Mouse (Mus musculus): ENCODE results near the gene Tmcc3. TPM values are rescaled to one million over a fixed set of nuclear protein-coding genes. Genes with fewer than 3 reads are reported as not detected.

Tmcc3 gene
- total RNA-seq, 2 experiments from 2014 or later, result 0.34 to 0.38 TPM

DNA sequence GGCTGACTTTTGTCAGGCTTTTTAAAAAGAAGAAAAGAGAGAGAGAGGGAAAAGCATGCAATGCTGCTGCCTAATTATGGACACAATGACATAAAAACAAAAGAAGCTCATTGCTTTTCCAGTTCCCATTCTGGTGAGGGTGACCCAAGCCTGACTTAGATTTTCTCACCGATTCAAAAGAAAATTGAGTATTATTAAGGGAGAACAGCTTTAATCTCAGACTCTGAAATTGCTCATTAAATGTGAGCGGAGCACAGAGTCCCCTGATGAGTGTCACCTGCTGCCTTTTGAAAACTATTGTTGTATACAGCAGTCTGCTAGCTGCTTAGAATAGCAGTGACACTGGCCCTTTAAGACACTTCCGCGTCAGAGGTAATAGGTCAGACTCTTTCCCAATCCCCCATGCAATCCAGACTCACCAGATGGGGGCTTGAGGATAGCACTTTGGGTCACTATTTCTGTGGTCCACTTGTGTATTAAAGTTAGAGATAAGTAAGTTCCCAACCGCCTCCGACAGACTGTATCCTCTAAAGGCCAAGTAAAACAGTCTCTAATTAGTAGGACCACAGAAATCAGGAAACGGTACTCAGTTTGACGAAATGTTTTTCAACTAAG lies 185.2 kb downstream of the Tmcc3 start:
- ATAC-seq (replicated peaks; ENCODE audit: low FRiP score, poor library complexity, severe bottlenecking), result no peak

DNA sequence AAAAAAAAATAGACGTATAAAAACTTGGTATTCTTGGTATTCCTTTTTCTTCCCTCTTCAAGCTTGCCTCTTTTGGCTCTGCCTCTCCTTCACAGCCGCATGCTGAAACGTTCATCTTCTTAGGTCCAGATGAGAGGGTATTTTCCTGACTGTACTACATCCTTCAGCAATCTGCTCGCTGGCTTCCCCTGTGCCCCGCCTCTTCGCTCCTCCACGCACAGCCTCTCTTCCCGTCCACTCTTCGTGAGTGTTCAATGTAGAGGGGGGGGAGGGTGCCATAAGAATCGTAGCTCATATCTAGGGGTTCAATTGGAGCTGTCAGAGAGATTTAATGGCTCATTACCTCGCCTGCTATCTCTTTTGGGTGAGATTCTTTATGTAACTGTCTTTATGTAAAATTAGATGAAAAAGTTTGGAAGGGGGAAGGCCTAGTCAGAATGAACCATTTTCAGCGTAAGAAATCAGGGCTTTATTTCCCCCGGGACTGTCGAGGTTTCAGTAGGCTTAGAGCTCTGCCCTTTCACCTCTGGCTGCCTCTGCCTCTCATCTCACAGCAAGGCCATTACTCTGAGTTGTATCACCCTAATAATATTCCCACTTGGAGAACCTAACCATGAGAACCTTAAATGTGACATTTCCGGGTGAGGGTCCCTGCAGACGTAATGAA lies 188.6 kb downstream of the Tmcc3 start:
- no peak for ATAC-seq (replicated peaks; ENCODE audit: low FRiP score, poor library complexity, severe bottlenecking)

DNA sequence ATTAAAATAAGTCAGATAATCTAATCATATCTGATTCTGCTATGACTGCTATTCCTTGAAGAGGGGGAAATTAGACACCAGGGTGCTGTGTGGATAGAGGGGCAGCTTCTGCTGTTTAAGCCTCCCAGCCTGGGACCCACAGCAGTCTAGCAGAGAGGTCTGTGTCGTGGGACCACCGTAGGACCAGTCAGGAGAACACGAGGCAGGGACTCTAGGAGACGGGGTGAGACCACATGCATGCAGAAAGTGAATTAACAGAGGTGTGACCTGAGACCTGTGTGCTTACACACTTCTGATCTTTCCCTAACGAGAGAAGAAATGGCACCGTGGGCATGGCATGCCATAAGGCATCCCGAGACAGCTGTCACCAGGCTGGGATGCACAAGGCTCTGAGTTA lies 189.1 kb downstream of the Tmcc3 start:
- no peak for ATAC-seq (replicated peaks; ENCODE audit: low FRiP score, poor library complexity, severe bottlenecking)

DNA sequence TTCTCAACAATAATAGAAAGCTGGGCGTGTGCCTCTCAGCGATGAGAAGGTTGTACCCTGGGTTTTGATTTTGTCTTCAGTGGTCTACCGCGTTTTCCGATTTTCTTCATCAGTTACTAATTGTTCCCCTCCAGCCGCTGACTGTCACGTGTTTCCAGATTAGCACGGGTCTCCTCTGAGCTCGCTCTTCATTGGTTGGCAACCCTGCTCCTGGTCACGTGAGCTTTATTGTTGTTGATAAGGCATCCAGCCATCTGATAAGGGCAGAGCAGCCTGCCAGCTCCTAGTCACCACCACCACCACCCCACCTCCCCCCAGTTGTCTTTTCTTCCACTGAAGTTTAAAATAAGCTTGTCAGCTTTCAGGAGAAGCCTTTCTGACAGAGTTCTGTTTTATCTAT lies 190.0 kb downstream of the Tmcc3 start:
- ATAC-seq (replicated peaks; ENCODE audit: low FRiP score, poor library complexity, severe bottlenecking), result no peak

- no peak for ATAC-seq (replicated peaks; ENCODE audit: low FRiP score, poor library complexity, severe bottlenecking)
Measured at GRCm38 (mm10) chr10:94505248-94505772, 193.6 kb downstream of the Tmcc3 start.

DNA sequence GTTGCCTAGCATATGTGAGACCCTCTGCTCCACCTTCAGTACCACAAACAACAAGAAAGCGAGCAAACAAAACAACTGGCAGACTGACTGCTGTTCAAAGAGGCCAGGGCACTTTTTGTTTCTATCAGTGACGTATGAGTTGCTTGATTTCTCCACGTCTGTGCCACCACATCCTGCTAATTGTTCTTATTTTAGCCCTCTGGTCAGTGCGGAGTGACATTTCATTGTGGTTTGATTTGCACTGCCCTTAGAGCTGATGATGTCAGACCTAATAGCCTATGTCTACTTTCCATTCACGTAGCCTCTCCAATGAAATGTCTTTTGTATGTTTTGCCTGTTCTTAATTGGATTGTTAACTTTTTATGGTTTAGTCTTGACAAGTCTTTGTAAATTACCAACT lies 197.1 kb downstream of the Tmcc3 start:
- ATAC-seq (replicated peaks; ENCODE audit: low FRiP score, poor library complexity, severe bottlenecking), result no peak

GRCm38 (mm10) chr10:94512771-94513170 lies 201.0 kb downstream of the Tmcc3 start:
- no peak for ATAC-seq (replicated peaks; ENCODE audit: low FRiP score, poor library complexity, severe bottlenecking)

DNA sequence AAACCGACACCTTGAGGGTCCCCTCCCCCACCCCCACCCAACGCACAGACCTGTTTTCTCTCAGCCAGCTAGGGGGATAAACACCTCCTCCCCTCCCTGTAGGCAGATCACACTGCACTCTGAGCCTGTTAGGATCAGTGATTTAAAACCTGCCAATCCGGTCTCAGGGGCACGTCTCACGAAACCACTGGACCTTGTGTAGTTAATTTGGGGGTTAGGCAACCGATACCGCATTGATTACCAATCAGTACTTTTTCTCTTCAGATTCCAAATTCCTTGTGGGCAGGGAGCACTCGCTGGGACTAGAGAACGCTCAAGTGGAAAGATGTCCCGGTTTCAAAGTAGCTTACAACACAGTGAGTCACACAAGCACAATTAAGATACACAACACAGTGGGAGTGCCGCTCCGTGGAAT lies 202.3 kb downstream of the Tmcc3 start:
- no peak for ATAC-seq (replicated peaks; ENCODE audit: low FRiP score, poor library complexity, severe bottlenecking)

DNA sequence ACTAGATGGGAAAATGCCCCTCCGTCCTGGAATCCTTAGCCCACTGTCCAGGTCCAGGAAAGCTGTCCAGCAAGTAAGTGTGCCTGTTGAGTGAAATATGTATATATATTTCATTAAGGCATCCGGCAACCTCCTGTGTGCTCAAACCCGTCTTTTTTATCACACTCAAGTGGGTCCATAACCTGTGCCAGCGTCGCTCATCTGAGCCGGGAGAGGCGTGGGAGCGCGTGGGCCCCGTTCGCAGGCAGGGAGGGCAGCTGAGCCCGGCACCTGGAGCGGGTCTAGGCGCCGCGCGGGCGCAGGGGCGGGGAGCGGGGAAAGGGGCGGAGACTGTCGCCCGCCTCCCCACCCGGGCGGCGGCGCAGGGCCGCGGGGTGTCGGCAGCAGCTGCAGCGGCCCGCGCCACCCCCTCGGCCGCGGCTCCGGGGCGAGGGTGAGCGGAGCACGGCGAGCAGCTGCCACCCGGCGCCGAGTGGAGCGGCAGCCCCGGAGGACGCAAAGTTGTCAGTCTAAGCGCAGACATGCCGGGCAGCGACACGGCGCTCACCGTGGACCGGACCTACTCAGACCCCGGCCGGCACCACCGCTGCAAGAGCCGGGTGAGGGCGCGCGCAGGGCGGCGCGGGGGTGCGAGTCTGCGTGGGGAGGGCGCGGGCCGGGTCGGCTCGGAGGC lies 202.9 kb downstream of the Tmcc3 start:
- ATAC-seq (replicated peaks; ENCODE audit: low FRiP score, poor library complexity, severe bottlenecking), result no peak

GRCm38 (mm10) chr10:94515179-94515545 lies 203.4 kb downstream of the Tmcc3 start:
- no peak for ATAC-seq (replicated peaks; ENCODE audit: low FRiP score, poor library complexity, severe bottlenecking)

GRCm38 (mm10) chr10:94515583-94515982 lies 203.8 kb downstream of the Tmcc3 start:
- ATAC-seq (replicated peaks; ENCODE audit: low FRiP score, poor library complexity, severe bottlenecking), result no peak

DNA sequence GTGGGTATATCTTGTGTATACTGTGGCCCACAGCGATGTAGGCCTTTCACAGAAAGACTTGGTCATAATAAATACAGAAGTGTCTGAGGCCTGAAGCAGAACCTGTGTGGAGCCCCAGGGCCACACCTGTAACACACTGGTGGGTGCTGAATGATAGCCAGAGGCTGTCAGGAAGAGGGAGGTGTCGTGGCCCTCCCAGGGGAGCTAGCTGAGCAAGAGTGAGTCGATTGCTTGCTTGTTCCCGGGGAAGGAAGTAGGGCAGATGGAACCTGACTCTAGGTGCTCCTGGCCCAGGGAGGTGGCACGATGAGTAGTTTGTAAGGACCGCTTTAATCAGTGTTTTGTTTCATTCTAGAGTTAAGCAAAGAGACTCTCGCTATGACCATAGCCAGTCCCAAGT lies 208.1 kb downstream of the Tmcc3 start:
- no peak for ATAC-seq (replicated peaks; ENCODE audit: low FRiP score, poor library complexity, severe bottlenecking)

GRCm38 (mm10) chr10:94520306-94521106 lies 208.8 kb downstream of the Tmcc3 start:
- ATAC-seq (replicated peaks; ENCODE audit: low FRiP score, poor library complexity, severe bottlenecking), result no peak

DNA sequence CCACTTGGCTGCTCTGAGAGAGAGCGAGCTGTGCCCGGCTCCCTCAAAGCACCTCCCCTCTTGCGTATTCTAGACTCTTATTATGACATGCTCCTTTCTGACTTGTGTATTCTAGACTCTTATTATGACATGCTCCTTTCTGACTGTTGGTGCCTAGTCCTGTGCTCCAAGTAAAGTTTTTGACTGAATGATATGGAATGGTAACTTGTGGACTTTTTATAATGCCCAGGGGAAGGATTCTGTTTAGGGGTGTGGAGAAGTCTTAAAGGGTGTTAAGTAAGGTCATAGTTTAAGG lies 209.3 kb downstream of the Tmcc3 start:
- no peak for ATAC-seq (replicated peaks; ENCODE audit: low FRiP score, poor library complexity, severe bottlenecking)

DNA sequence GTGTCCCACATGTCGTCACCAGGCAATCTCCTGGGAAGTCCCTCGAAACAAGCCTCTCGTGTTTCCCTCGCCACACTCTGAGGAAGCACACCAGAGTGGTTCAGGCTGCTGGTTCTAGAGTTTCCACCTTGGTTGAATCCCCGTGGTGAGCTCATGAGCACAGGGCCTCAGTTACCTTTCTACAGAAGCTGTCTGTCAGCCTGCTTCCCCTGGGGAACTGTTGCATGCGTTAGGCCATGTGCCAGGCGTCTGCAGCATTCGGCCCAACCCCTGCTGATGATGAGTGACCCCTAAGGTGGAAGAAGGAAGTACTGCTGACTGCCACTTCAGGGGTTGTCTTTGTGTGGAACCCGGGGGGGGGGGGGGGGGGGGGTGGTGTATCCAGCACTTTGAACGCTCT lies 210.0 kb downstream of the Tmcc3 start:
- ATAC-seq (replicated peaks; ENCODE audit: low FRiP score, poor library complexity, severe bottlenecking), result no peak

GRCm38 (mm10) chr10:94523297-94523696 lies 211.5 kb downstream of the Tmcc3 start:
- no peak for ATAC-seq (replicated peaks; ENCODE audit: low FRiP score, poor library complexity, severe bottlenecking)

DNA sequence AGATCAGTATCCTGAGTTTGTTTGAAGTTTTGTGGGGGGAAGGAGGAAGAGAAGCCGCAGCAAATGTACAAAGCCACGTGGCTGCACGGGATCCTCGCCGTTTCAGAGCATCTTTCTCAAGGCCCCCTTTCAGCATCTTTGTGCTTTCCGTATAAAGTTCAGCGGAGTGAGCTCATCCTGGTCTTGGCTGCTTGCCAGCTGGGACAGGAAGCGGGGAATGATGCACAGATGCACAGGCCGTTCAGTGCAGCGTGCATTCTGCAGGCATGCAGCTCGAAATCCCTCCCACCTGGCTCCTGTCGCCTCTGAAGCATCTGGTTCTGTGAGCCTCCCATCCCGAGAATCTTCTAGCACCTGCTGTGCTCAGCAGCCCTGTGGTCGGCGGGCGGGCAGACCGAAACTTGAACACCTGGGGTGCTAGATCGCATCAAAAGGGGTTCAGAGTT lies 212.0 kb downstream of the Tmcc3 start:
- ATAC-seq (replicated peaks; ENCODE audit: low FRiP score, poor library complexity, severe bottlenecking), result no peak

- ATAC-seq (replicated peaks; ENCODE audit: low FRiP score, poor library complexity, severe bottlenecking), result no peak
Measured at GRCm38 (mm10) chr10:94524966-94525365, 213.2 kb downstream of the Tmcc3 start.

DNA sequence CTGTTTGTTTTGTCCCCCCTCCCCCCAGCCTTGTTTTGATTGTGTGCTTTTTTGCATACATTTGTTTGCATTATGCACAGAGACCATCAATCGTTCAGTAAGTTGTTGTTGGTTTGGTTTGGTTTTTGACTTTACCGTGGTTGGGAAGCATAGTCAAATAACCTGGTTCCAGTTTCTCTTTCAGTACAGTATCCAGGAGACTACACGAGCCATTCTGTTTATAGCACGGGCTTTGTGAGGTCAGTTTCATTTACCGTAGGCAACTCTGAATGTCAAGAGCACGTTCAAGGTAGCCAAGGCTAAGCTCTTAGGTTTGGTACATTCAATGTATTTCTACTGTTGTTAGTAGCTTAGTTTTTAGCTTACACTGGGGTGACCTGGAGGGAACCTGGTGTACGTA lies 214.0 kb downstream of the Tmcc3 start:
- no peak for ATAC-seq (replicated peaks; ENCODE audit: low FRiP score, poor library complexity, severe bottlenecking)

- ATAC-seq (replicated peaks; ENCODE audit: low FRiP score, poor library complexity, severe bottlenecking), result no peak
Measured at GRCm38 (mm10) chr10:94526834-94527233, 215.1 kb downstream of the Tmcc3 start.

Measured in erythroblast, adult 5-6 weeks (primary cell).